Mouse (Mus musculus) left cerebral cortex, adult 11 months (tissue): Measurements from ENCODE around the gene 1600015I10Rik.

Experiments used
- DNase-seq: peaks from one replicate; pipeline ENCODE4 v3.0.0; 2022; ENCODE audit warnings: low spot score

Gene 1600015I10Rik

GRCm38 (mm10) chr6:48967868-48968267 is 38.2 kb downstream of the 1600015I10Rik start:
- DNase-seq = no peak

GRCm38 (mm10) chr6:48974663-48975062 is 45.0 kb downstream of the 1600015I10Rik start, which contains the start of gene Doxl2:
Gene Doxl2, plus strand, starts transcription at chr6:48974963.
- no peak for DNase-seq

- DNase-seq = no peak
Measured at GRCm38 (mm10) chr6:48979616-48980015, 49.9 kb downstream of the 1600015I10Rik start.

- DNase-seq = no peak
Measured at GRCm38 (mm10) chr6:48982305-48982704, 52.6 kb downstream of the 1600015I10Rik start.
